Mouse (Mus musculus) erythroid progenitor cell, adult 5-6 weeks (primary cell): ENCODE measurements around the gene Adgra1. TPM values are rescaled to one million over a fixed set of nuclear protein-coding genes. Genes with fewer than 3 reads are reported as not detected.

Experiments used
- ATAC-seq: replicated peaks from 2 replicates; pipeline ENCODE4 v1.8.0; 2016; ENCODE audit warnings: moderate number of reproducible peaks, mild to moderate bottlenecking, moderate TSS enrichment, inconsistent platforms; ENCODE audit not compliant: poor library complexity, low FRiP score, severe bottlenecking
- total RNA-seq, 2 experiments: library from RNA; stranded (forward) in 1 of 2; stranded (reverse) in 1 of 2; fragments of 150-400 nt in 1 of 2; fragments of 186-747, 209-891 nt in 1 of 2; gene quantifications; 2 replicates each; pipeline versions ENCODE4 v1.2.3 to v1.2.4; 2015 to 2017; ENCODE audit warnings: low replicate concordance in 2 of 2

Adgra1 gene
- total RNA-seq (2015; ENCODE audit: low replicate concordance) (not detected in 2 replicates), total RNA-seq (2017; ENCODE audit: low replicate concordance) (not detected in 2 replicates)

- ATAC-seq, result no peak
These were observed at the start of gene Adgra1 for GRCm38 (mm10) chr7:139834036-139834435. Gene Adgra1, plus strand, starts transcription at chr7:139834174.

- no peak for ATAC-seq
These were observed 46.6 kb upstream of the Adgra1 start for GRCm38 (mm10) chr7:139787382-139787781.

GRCm38 (mm10) chr7:139788927-139789326 is 45.0 kb upstream of the Adgra1 start:
- ATAC-seq, result no peak

- ATAC-seq, result no peak
These were observed 44.3 kb upstream of the Adgra1 start for GRCm38 (mm10) chr7:139789718-139790117.

- ATAC-seq, result no peak
These were observed 42.4 kb upstream of the Adgra1 start for GRCm38 (mm10) chr7:139791601-139792000.

- no peak for ATAC-seq
These were observed 38.9 kb upstream of the Adgra1 start for GRCm38 (mm10) chr7:139795004-139795605.

GRCm38 (mm10) chr7:139797186-139798109 is 36.5 kb upstream of the Adgra1 start:
- no peak for ATAC-seq

GRCm38 (mm10) chr7:139806175-139806601 is 27.8 kb upstream of the Adgra1 start:
- no peak for ATAC-seq

- ATAC-seq, result no peak
These were observed 23.9 kb upstream of the Adgra1 start for GRCm38 (mm10) chr7:139810036-139810435.

- no peak for ATAC-seq
These were observed 22.3 kb upstream of the Adgra1 start for GRCm38 (mm10) chr7:139811706-139812105.

- no peak for ATAC-seq
These were observed 20.3 kb upstream of the Adgra1 start for GRCm38 (mm10) chr7:139813577-139814207.

GRCm38 (mm10) chr7:139822301-139823010 is 11.5 kb upstream of the Adgra1 start:
- no peak for ATAC-seq

- no peak for ATAC-seq
These were observed 6.3 kb upstream of the Adgra1 start for GRCm38 (mm10) chr7:139827687-139828086.

- no peak for ATAC-seq
These were observed 442 bp upstream of the Adgra1 start for GRCm38 (mm10) chr7:139833532-139833931.

- ATAC-seq, result no peak
These were observed 1.5 kb downstream of the Adgra1 start for GRCm38 (mm10) chr7:139835140-139836131.

GRCm38 (mm10) chr7:139840443-139841168 is 6.6 kb downstream of the Adgra1 start:
- ATAC-seq, result no peak

GRCm38 (mm10) chr7:139842397-139842796 is 8.4 kb downstream of the Adgra1 start:
- ATAC-seq, result no peak

GRCm38 (mm10) chr7:139843140-139843539 is 9.2 kb downstream of the Adgra1 start:
- ATAC-seq, result no peak
